Mouse (Mus musculus): ENCODE results near the gene Kcnk2.

DNA sequence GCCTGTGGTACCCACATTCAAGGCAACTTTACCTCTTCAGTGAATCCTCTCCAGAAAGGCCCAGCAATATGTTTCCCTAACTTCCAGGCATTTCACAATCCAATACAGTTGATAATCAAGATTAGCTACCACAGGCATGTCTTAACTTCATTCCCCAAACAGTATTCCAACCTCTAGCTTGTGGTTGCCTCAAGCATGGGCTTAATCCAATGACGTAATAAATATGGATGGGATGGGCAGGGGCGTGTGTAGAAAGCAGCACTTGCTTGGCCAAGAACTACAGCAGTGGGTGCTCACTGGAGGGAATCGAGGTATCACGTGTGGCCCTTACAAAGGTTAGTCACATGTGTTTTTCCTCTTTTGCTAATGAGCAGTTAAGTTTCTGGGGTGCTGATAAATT, 34.4 kb downstream of the Kcnk2 start:
- TF ChIP-seq CTCF (IDR thresholded peaks at IDR 0.05; ENCODE audit: control insufficient read depth, insufficient read depth, low read length) (no peak), POLR2A (IDR thresholded peaks at IDR 0.05; ENCODE audit: borderline replicate concordance, control insufficient read depth, low read depth, low read length) (no peak)
